Mouse (Mus musculus): ENCODE data around the gene Csnk1e.

DNA sequence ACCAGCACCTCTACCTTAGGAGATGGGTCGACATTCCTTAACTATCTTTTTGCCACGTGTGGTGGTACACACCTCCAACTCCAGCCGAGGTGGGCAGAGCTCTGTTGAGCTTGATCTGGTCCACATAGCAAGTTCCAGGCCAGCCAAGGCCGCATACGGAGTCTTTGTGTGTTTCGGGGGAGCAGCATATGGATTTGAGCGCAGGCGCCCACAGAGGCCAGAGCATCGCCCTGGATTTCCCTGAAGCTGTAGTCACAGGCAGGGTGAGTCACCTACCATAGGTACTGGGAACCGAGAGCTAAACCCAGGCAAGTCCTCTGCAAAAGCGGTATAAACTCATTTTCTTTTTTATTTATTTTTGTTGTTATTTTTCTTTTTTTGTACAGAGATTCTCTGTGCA is 23.0 kb downstream of the Csnk1e start:
- TF ChIP-seq CTCF (IDR thresholded peaks at IDR 0.05; ENCODE audit: borderline replicate concordance, insufficient read depth, low read length) (no peak), POLR2A (IDR thresholded peaks at IDR 0.05; ENCODE audit: low read depth, low read length) (no peak)

Measured in embryonic fibroblast, embryonic 13.5 days (primary cell).